Mouse (Mus musculus) erythroblast, embryonic 14.5 days (primary cell): ENCODE data around the gene Srsf4. TPM values are rescaled to one million over a fixed set of nuclear protein-coding genes. Genes with fewer than 3 reads are reported as not detected.

Source experiments
- H3K27me3 ChIP-seq: 2 replicates; pipeline ENCODE4 v1.6.1; 2012; ENCODE audit warnings: inconsistent platforms; ENCODE audit not compliant: control insufficient read depth
- H3K36me3 ChIP-seq: 2 replicates; pipeline ENCODE4 v1.6.1; 2012; ENCODE audit warnings: mild to moderate bottlenecking, inconsistent platforms; ENCODE audit not compliant: control insufficient read depth
- H3K4me1 ChIP-seq: 2 replicates; pipeline ENCODE4 v1.6.1; 2012; ENCODE audit warnings: inconsistent platforms; ENCODE audit not compliant: control insufficient read depth
- H3K4me3 ChIP-seq: replicated peaks from 2 replicates; pipeline ENCODE3; 2012; ENCODE audit warnings: moderate library complexity, mild to moderate bottlenecking, inconsistent platforms
- H3K9me3 ChIP-seq: 2 replicates; pipeline ENCODE4 v1.6.1; 2012; ENCODE audit warnings: low read length, inconsistent platforms, mixed read lengths; ENCODE audit not compliant: control insufficient read depth
- GATA1 ChIP-seq: IDR thresholded peaks from 2 replicates; pipeline ENCODE4 v1.6.1; 2012; ENCODE audit warnings: low read length, inconsistent platforms, mixed read lengths
- TAL1 ChIP-seq: IDR thresholded peaks from 3 replicates; pipeline ENCODE4 v1.6.1; 2012; ENCODE audit warnings: low read length, inconsistent platforms, mixed read lengths
- polyA plus RNA-seq: library from polyadenylated mRNA; stranded (reverse); fragments of >175 nt; gene quantifications from 2 replicates; pipeline ENCODE4 v1.2.3, GENCODE M21; 2012

The Srsf4 gene
- polyA plus RNA-seq, 1 experiment: 37.6 TPM

DNA sequence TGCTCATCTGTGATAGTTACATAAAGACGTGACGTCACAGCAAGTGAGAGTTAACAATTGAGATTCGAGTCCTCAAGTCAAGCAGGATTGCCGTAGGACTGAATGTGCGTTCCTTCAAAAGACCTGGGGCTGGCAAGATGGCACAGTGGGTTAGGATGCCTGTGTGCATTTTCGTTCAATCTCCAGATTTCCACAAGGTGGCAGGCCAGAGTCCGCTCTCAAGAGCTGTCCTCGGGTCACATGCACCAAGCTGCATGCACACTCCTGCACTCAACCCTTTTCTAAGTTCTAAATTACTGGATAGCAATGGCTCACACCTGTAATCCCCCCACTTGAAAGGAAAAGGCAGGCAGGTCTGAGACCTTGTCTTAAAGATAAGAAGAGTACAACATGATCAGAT lies 31.1 kb downstream of the Srsf4 start:
- H3K27me3 ChIP-seq: peaks cover under 1% of the 10 kb centered on the region
- peaks cover 68% of the 10 kb centered on the region for H3K36me3 ChIP-seq
- no peak for TF ChIP-seq GATA1
- TF ChIP-seq TAL1: no peak
- peaks cover 8% of the 10 kb centered on the region for H3K9me3 ChIP-seq
- no peaks in the 10 kb centered on the region; the same call in 1 of the 2 replicates for H3K4me1 ChIP-seq
- H3K4me3 ChIP-seq: no peak overlapping the region

DNA sequence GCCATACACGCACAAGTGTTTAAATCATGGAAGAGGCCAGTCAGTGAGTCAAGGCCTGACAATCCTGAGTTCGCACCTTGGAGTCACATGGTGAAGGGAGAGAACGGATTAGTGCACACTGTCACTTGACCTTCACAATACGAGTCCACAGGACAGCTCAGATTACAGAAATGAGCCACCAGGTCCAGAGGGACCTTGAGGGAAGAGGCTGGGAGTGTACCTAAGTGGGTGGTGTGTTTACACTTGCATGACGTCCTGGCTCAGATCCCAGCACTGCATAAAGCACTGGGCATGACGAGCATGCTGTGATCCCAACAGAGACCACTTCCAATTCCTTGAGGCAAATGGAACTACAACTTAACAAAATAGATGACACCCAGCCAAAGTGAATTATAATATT lies 33.0 kb downstream of the Srsf4 start:
- Histone ChIP-seq H3K36me3 (peaks cover 49% of the 10 kb centered on the region), H3K9me3 (peaks cover 6% of the 10 kb centered on the region), H3K4me3 (no peak overlapping the region), H3K4me1 (no peaks in the 10 kb centered on the region; the same call in 1 of the 2 replicates), H3K27me3 (peaks cover 20% of the 10 kb centered on the region)
- TF ChIP-seq GATA1: no peak
- TF ChIP-seq TAL1: no peak

DNA sequence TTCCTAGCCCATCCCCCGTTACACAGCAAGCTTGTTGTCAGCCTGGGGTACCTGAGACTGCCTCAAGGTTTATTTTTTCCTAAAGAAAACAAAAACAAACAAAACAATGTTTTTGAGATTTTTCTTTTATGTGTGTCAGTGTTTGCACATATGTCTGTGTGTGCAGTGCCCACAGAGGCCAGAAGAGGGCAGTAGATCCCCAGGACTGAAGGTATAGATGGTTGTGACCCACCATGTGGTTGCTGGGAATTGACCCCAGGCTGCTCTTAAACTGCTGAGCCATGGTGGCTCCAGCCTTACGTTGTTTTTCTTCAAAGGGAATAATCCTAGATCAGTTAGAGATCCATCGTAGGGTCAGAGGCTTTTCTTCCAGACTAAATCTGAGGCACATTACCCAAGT lies 34.5 kb downstream of the Srsf4 start:
- TF ChIP-seq GATA1 (no peak), TAL1 (no peak)
- peaks cover 35% of the 10 kb centered on the region for H3K27me3 ChIP-seq

DNA sequence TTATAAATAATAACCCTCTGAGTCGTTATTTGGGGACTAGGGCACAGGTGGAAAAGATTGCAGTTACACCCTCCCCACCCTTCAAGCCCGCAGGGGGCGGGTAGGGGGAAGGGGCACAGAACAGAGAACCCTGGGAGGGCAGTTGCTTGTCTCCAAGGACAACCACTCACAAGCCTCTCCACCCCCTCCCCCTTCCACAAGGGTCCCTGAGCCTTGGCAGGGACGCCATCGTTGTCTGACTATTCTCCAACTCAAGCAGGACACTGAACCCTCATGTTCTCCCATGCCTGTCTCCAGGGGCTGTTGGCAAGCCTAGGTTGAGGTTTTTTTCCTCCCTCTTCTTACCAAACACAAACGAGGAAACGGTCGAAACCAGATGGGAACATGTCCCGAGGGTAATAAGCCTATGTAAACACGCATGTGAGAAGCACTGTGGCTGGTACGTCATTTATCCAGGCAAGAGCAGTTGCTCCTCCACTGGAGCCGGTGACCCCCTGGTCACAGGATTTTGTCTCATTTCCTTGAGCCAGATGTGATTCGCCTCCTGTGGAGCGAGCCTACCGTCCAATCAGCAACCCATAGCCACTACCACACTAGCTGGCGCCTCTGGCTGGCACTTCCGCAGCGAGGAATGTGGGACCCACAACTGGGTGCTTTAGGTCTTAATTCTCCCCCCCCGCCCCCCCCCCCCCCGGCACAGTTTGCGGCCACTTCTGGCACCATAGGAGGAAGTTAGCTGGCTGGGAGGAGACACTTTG lies 37.0 kb downstream of the Srsf4 start:
- peaks cover 12% of the 10 kb centered on the region for H3K36me3 ChIP-seq
- no peaks in the 10 kb centered on the region for H3K4me1 ChIP-seq
- H3K4me3 ChIP-seq: no peak overlapping the region
- TF ChIP-seq GATA1 (no peak), TAL1 (no peak)
- peaks cover 60% of the 10 kb centered on the region for H3K27me3 ChIP-seq
- peaks cover 8% of the 10 kb centered on the region for H3K9me3 ChIP-seq

More for the DNA sequence above, 34.5 kb downstream of the Srsf4 start:
- no peak overlapping the region for H3K4me3 ChIP-seq
- peaks cover 6% of the 10 kb centered on the region for H3K9me3 ChIP-seq
- H3K4me1 ChIP-seq: no peaks in the 10 kb centered on the region
- H3K36me3 ChIP-seq: peaks cover 34% of the 10 kb centered on the region

DNA sequence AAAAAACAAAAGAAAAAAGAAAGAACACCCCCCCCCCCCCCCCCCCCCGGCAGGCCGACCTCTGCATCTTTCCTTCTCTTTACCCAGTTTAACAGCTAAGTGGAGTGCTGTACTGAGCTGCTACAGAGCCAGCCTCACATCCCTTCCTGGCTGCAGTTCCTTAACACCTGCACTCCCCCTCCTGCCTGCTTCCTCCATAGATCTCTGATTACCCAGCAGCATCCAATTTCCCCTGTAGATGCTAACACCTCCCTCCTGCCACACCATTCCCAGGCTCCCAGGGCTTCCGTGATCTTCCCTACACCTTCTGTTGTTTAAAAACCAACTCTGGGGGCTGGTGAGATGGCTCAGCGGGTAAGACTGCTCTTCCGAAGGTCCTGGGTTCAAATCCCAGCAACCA lies 38.1 kb downstream of the Srsf4 start:
- no peak overlapping the region for H3K4me3 ChIP-seq
- H3K36me3 ChIP-seq: peaks cover under 1% of the 10 kb centered on the region
- no peak for TF ChIP-seq TAL1
- TF ChIP-seq GATA1: no peak
- H3K4me1 ChIP-seq: peaks cover 4% of the 10 kb centered on the region
- peaks cover 10% of the 10 kb centered on the region for H3K9me3 ChIP-seq
- H3K27me3 ChIP-seq: peaks cover 71% of the 10 kb centered on the region

DNA sequence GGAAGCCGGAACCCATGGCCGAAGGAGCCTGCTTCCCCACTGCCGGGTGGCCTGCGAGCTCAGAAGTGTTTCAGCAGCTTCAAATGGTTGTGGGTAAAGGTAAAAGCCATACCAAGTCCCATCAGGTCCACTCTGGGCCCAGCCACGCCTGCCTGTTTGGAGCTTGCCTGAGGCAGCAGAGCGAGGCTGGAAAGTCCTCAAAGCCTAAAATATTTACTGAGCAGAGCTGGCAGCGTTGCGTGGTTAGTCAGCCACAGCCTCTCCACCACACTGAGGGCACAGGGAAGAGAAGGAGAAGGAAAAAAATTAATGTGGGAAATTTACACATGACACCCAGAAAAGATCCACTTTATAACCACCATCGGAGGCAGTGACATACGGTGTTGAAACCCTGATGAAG lies 40.1 kb downstream of the Srsf4 start:
- H3K9me3 ChIP-seq: peaks cover 5% of the 10 kb centered on the region; the same call in 1 of the 2 replicates
- H3K36me3 ChIP-seq: no peaks in the 10 kb centered on the region
- TF ChIP-seq TAL1 (no peak), GATA1 (no peak)
- peaks cover 6% of the 10 kb centered on the region for H3K4me1 ChIP-seq
- H3K4me3 ChIP-seq: no peak overlapping the region
- H3K27me3 ChIP-seq: peaks cover 90% of the 10 kb centered on the region

DNA sequence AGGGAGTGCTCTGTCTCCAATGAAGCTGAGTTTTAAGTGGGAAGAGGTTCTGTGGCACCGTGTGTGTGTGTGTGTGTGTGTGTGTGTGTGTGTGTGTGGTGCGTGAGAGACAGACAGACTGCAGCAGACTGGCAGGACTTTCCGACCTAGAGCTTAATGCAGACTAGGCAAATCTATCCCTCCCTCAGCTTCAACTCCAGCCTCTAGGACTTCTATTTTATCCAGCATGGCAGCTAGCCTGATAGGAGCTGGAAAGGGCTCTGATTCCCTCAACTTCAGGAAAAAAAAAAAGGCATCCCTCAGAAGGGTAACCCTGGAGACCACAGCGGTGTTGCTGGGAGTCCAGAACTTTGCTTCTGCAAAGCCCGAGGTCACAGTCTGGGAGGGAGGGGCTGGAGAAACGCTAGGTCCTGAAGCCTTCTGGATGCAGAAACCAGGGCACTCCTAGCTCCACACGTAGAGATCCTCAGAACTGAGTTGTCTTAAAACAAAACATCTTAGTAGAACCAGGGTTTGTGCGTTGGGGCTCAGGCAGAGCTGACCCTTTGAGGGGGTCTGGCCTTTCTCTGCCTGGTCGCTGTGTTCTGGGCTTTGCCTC lies 40.7 kb downstream of the Srsf4 start:
- Histone ChIP-seq H3K4me3 (no peak overlapping the region), H3K36me3 (no peaks in the 10 kb centered on the region), H3K27me3 (peaks cover 96% of the 10 kb centered on the region), H3K9me3 (peaks cover 5% of the 10 kb centered on the region; the same call in 1 of the 2 replicates), H3K4me1 (peaks cover 10% of the 10 kb centered on the region)
- TF ChIP-seq GATA1: no peak
- no peak for TF ChIP-seq TAL1

DNA sequence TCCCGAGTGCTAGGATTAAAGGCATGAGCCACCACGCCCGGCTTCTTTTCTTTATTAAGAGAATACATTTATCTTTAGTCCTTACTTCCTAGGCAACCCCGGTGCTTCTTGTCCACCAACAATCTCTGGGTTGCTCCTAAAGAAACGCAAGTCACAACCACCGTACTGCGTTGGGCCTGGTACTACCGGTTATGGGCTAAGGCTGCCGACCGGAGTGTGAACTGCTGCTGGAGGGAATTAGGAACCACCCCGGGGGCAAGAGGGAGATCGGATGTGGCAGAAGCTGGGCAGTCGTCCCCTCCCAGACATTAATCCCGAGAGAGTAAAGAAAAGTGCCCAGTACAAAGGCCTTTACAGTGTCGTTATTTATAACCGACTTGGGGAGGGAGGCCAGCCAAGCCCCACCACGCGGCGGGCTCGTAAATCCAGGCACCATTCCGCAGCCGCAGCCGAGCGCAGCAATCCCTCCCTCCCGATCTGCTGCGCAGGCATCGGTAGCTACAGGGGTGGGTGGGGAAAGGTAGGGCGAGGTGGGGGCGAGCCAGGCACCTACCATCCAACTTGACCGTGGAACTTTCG lies 41.6 kb downstream of the Srsf4 start:
- Histone ChIP-seq H3K4me3 (no peak overlapping the region), H3K9me3 (peaks cover 6% of the 10 kb centered on the region; the same call in 1 of the 2 replicates), H3K27me3 (peaks cover 99% of the 10 kb centered on the region), H3K4me1 (peaks cover 10% of the 10 kb centered on the region), H3K36me3 (peaks cover 4% of the 10 kb centered on the region)
- TF ChIP-seq GATA1 (no peak), TAL1 (no peak)

DNA sequence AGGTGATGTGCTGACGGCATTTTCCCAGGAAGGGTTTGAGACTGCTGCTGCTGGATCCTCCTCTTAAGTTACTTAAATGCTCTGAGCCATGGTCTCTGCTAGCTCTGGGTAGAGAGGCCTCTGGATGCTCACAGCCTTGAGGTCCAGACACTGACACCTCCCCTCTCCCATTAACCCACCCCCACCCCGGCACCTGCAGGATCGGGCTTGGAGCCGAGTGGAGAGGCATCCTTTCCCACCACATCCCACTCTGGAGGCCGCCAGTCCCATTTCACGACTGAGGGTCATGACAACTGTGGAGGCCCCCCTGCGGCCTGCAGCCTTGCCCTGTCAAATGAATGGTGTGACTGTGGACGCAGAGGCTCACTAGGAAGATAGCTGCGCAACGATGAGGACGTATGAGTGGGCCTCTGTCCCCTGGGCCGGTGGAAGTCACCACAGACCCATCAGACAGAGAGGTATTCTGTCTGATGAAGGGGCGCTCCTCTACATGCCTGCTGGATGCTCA lies 42.5 kb downstream of the Srsf4 start:
- Histone ChIP-seq H3K27me3 (peaks cover 99% of the 10 kb centered on the region), H3K36me3 (peaks cover 10% of the 10 kb centered on the region), H3K4me1 (peaks cover 12% of the 10 kb centered on the region), H3K4me3 (no peak overlapping the region), H3K9me3 (peaks cover 10% of the 10 kb centered on the region; the same call in 1 of the 2 replicates)
- no peak for TF ChIP-seq GATA1
- no peak for TF ChIP-seq TAL1
